Mouse (Mus musculus) forebrain, embryonic 15.5 days (tissue): Measurements from ENCODE around the gene Hps1. TPM values are rescaled to one million over a fixed set of nuclear protein-coding genes. Genes with fewer than 3 reads are reported as not detected.

Source experiments
- ATAC-seq: fragments of 200-750 bp; cut with Nextera tagmentation; replicated peaks from 2 replicates; pipeline ENCODE4 v1.8.0; 2017; ENCODE audit warnings: mild to moderate bottlenecking, moderate TSS enrichment, moderate library complexity
- H3K27ac ChIP-seq: fragments of 300-500 bp; sonication (generic); replicated peaks from 2 replicates; pipeline ENCODE4 v1.5.1; 2015; ENCODE audit warnings: mild to moderate bottlenecking, inconsistent platforms
- H3K27me3 ChIP-seq: fragments of 300-500 bp; sonication (generic); 2 replicates; pipeline ENCODE4 v1.6.1; 2015; ENCODE audit warnings: inconsistent platforms
- H3K36me3 ChIP-seq: fragments of 300-500 bp; sonication (generic); 2 replicates; pipeline ENCODE4 v1.6.1; 2015; ENCODE audit warnings: mild to moderate bottlenecking, inconsistent platforms
- H3K4me1 ChIP-seq: fragments of 300-500 bp; sonication (generic); 2 replicates; pipeline ENCODE4 v1.6.1; 2015; ENCODE audit warnings: inconsistent platforms
- H3K4me2 ChIP-seq: fragments of 300-500 bp; sonication (generic); replicated peaks from 2 replicates; pipeline ENCODE4 v1.6.1; 2015; ENCODE audit warnings: mild to moderate bottlenecking, inconsistent platforms
- H3K4me3 ChIP-seq: fragments of 300-500 bp; sonication (generic); 2 replicates; pipeline ENCODE4 v1.5.1; 2015; ENCODE audit warnings: mild to moderate bottlenecking, inconsistent platforms
- H3K9ac ChIP-seq: fragments of 300-500 bp; sonication (generic); replicated peaks from 2 replicates; pipeline ENCODE4 v1.6.1; 2015; ENCODE audit warnings: mild to moderate bottlenecking, inconsistent platforms
- H3K9me3 ChIP-seq: fragments of 300-500 bp; sonication (generic); 2 replicates; pipeline ENCODE4 v1.6.1; 2016; ENCODE audit warnings: inconsistent platforms
- WGBS: fragments of 180-500 bp; shearing (Covaris S2); methylation state at CpG from one replicate; pipeline ENCODE4 v1.1.7; 2015; ENCODE audit warnings: mixed read lengths; 5-methylcytosine and 5-hydroxymethylcytosine counted together
- polyA plus RNA-seq: library from polyadenylated mRNA; unstranded; fragments of >200 nt; fragmentation: Nextera tagmentation; extraction: Ambion mirVana; gene quantifications from 2 replicates; pipeline ENCODE4 v1.2.1, GENCODE M21; 2015

The Hps1 gene
- polyA plus RNA-seq, 1 experiment from 2014 or later, result 13.8 TPM

- Histone ChIP-seq H3K27me3 (no peaks in the 10 kb centered on the region), H3K9me3 (no peaks in the 10 kb centered on the region), H3K4me2 (peak within 1 kb of the TSS; percentile 74), H3K9ac (peak within 1 kb of the TSS; percentile 52), H3K4me1 (peaks cover 21% of the 10 kb centered on the region), H3K4me3 (peak within 1 kb of the TSS; percentile 43), H3K36me3 (no peaks in the 10 kb centered on the region), H3K27ac (peak within 1 kb of the TSS; percentile 47)
- 3% methylated on average over 22 of the region's 22 CpGs for whole genome bisulfite sequencing
- ATAC-seq, result peak; percentile 91
Measured at GRCm38 (mm10) chr19:42752363-42752931, 27.3 kb downstream of the Hps1 start, which contains the start of gene Pyroxd2. Pyroxd2 (minus strand) TSS chr19:42752775.

GRCm38 (mm10) chr19:42750196-42750595, 29.6 kb downstream of the Hps1 start:
- H3K4me2 ChIP-seq, result no peak overlapping the region
- H3K9ac ChIP-seq, result no peak overlapping the region
- H3K4me1 ChIP-seq, result peaks cover 16% of the 10 kb centered on the region
- H3K4me3 ChIP-seq, result no peak overlapping the region
- WGBS, result 80% methylated on average over 11 of the region's 11 CpGs
- H3K27me3 ChIP-seq, result no peaks in the 10 kb centered on the region
- H3K9me3 ChIP-seq, result no peaks in the 10 kb centered on the region
- no peaks in the 10 kb centered on the region for H3K36me3 ChIP-seq
- ATAC-seq, result no peak
- H3K27ac ChIP-seq, result no peak overlapping the region

GRCm38 (mm10) chr19:42746702-42747101, 33.1 kb downstream of the Hps1 start:
- no peak for ATAC-seq
- Histone ChIP-seq H3K27me3 (no peaks in the 10 kb centered on the region), H3K4me2 (no peak overlapping the region), H3K27ac (no peak overlapping the region), H3K9me3 (no peaks in the 10 kb centered on the region), H3K4me1 (peaks cover 14% of the 10 kb centered on the region; the same call in 1 of the 2 replicates), H3K9ac (no peak overlapping the region), H3K4me3 (no peak overlapping the region), H3K36me3 (no peaks in the 10 kb centered on the region)
- WGBS, result 87% methylated on average over 8 of the region's 8 CpGs

GRCm38 (mm10) chr19:42745869-42746224, 33.9 kb downstream of the Hps1 start:
- ATAC-seq, result no peak
- peaks cover 14% of the 10 kb centered on the region; the same call in 1 of the 2 replicates for H3K4me1 ChIP-seq
- no peaks in the 10 kb centered on the region for H3K9me3 ChIP-seq
- no peaks in the 10 kb centered on the region for H3K36me3 ChIP-seq
- no peak overlapping the region for H3K9ac ChIP-seq
- no peak overlapping the region for H3K4me2 ChIP-seq
- no peak overlapping the region for H3K4me3 ChIP-seq
- 73% methylated on average over 4 of the region's 4 CpGs for WGBS
- no peak overlapping the region for H3K27ac ChIP-seq
- H3K27me3 ChIP-seq, result no peaks in the 10 kb centered on the region

- no peaks in the 10 kb centered on the region for H3K9me3 ChIP-seq
- no peak overlapping the region for H3K9ac ChIP-seq
- no peak overlapping the region for H3K4me3 ChIP-seq
- no peaks in the 10 kb centered on the region for H3K27me3 ChIP-seq
- 48% methylated on average over 9 of the region's 9 CpGs for WGBS
- no peak overlapping the region for H3K4me2 ChIP-seq
- H3K4me1 ChIP-seq, result peaks cover 14% of the 10 kb centered on the region; the same call in 1 of the 2 replicates
- no peak overlapping the region for H3K27ac ChIP-seq
- ATAC-seq, result no peak
- no peaks in the 10 kb centered on the region for H3K36me3 ChIP-seq
Measured at GRCm38 (mm10) chr19:42745084-42745868, 34.5 kb downstream of the Hps1 start.

GRCm38 (mm10) chr19:42744162-42744586, 35.6 kb downstream of the Hps1 start:
- Histone ChIP-seq H3K9ac (no peak overlapping the region), H3K9me3 (no peaks in the 10 kb centered on the region), H3K27me3 (no peaks in the 10 kb centered on the region), H3K4me1 (peaks cover 14% of the 10 kb centered on the region; the same call in 1 of the 2 replicates), H3K27ac (no peak overlapping the region), H3K4me2 (no peak overlapping the region), H3K4me3 (no peak overlapping the region), H3K36me3 (no peaks in the 10 kb centered on the region)
- ATAC-seq, result peak; percentile 78
- 26% methylated on average over 4 of the region's 4 CpGs for WGBS

- H3K36me3 ChIP-seq, result no peaks in the 10 kb centered on the region
- no peak overlapping the region for H3K9ac ChIP-seq
- ATAC-seq, result 0 out of 2 replicates have a peak, but pooled peaks have one; percentile 14
- no peak overlapping the region for H3K4me2 ChIP-seq
- H3K4me3 ChIP-seq, result no peak overlapping the region
- H3K4me1 ChIP-seq, result peaks cover 14% of the 10 kb centered on the region; the same call in 1 of the 2 replicates
- 43% methylated on average over 16 of the region's 16 CpGs for WGBS
- H3K9me3 ChIP-seq, result no peaks in the 10 kb centered on the region
- H3K27me3 ChIP-seq, result no peaks in the 10 kb centered on the region
- no peak overlapping the region for H3K27ac ChIP-seq
Measured at GRCm38 (mm10) chr19:42743261-42743660, 36.5 kb downstream of the Hps1 start.

GRCm38 (mm10) chr19:42741884-42742283, 37.9 kb downstream of the Hps1 start:
- H3K27ac ChIP-seq, result no peak overlapping the region
- H3K4me3 ChIP-seq, result no peak overlapping the region
- H3K27me3 ChIP-seq, result no peaks in the 10 kb centered on the region
- no peak overlapping the region for H3K9ac ChIP-seq
- no peaks in the 10 kb centered on the region for H3K9me3 ChIP-seq
- 75% methylated on average over 14 of the region's 14 CpGs for WGBS
- H3K36me3 ChIP-seq, result no peaks in the 10 kb centered on the region
- H3K4me1 ChIP-seq, result peaks cover 14% of the 10 kb centered on the region; the same call in 1 of the 2 replicates
- no peak overlapping the region for H3K4me2 ChIP-seq
- ATAC-seq, result no peak

GRCm38 (mm10) chr19:42740163-42740899, 39.4 kb downstream of the Hps1 start:
- H3K36me3 ChIP-seq, result no peaks in the 10 kb centered on the region
- H3K4me1 ChIP-seq, result peaks cover 14% of the 10 kb centered on the region; the same call in 1 of the 2 replicates
- no peaks in the 10 kb centered on the region for H3K27me3 ChIP-seq
- no peak overlapping the region for H3K4me3 ChIP-seq
- 88% methylated on average over 8 of the region's 8 CpGs for WGBS
- H3K27ac ChIP-seq, result no peak overlapping the region
- no peak overlapping the region for H3K4me2 ChIP-seq
- H3K9me3 ChIP-seq, result no peaks in the 10 kb centered on the region
- no peak overlapping the region for H3K9ac ChIP-seq
- no peak for ATAC-seq

GRCm38 (mm10) chr19:42739734-42740133, 40.0 kb downstream of the Hps1 start:
- no peaks in the 10 kb centered on the region for H3K27me3 ChIP-seq
- no peak overlapping the region for H3K27ac ChIP-seq
- 92% methylated on average over 6 of the region's 6 CpGs for WGBS
- H3K4me3 ChIP-seq, result no peak overlapping the region
- no peak for ATAC-seq
- H3K4me2 ChIP-seq, result no peak overlapping the region
- no peaks in the 10 kb centered on the region for H3K9me3 ChIP-seq
- peaks cover 12% of the 10 kb centered on the region; the same call in 1 of the 2 replicates for H3K4me1 ChIP-seq
- no peak overlapping the region for H3K9ac ChIP-seq
- no peaks in the 10 kb centered on the region for H3K36me3 ChIP-seq

- no peak for ATAC-seq
- Histone ChIP-seq H3K27ac (no peak overlapping the region), H3K4me2 (no peak overlapping the region), H3K27me3 (no peaks in the 10 kb centered on the region), H3K9me3 (no peaks in the 10 kb centered on the region), H3K36me3 (no peaks in the 10 kb centered on the region), H3K4me1 (no peaks in the 10 kb centered on the region), H3K4me3 (no peak overlapping the region), H3K9ac (no peak overlapping the region)
- WGBS, result 68% methylated on average over 9 of the region's 9 CpGs
Measured at GRCm38 (mm10) chr19:42737753-42738152, 42.0 kb downstream of the Hps1 start.

- 84% methylated on average over 5 of the region's 5 CpGs for WGBS
- ATAC-seq, result no peak
- no peaks in the 10 kb centered on the region for H3K36me3 ChIP-seq
- H3K27me3 ChIP-seq, result no peaks in the 10 kb centered on the region
- H3K4me3 ChIP-seq, result no peak overlapping the region
- H3K27ac ChIP-seq, result no peak overlapping the region
- H3K9ac ChIP-seq, result no peak overlapping the region
- no peaks in the 10 kb centered on the region for H3K4me1 ChIP-seq
- H3K4me2 ChIP-seq, result no peak overlapping the region
- no peaks in the 10 kb centered on the region for H3K9me3 ChIP-seq
Measured at GRCm38 (mm10) chr19:42734982-42735381, 44.8 kb downstream of the Hps1 start.
